Mouse (Mus musculus): Measurements from ENCODE around the gene Adcy10.

Gene Adcy10

DNA sequence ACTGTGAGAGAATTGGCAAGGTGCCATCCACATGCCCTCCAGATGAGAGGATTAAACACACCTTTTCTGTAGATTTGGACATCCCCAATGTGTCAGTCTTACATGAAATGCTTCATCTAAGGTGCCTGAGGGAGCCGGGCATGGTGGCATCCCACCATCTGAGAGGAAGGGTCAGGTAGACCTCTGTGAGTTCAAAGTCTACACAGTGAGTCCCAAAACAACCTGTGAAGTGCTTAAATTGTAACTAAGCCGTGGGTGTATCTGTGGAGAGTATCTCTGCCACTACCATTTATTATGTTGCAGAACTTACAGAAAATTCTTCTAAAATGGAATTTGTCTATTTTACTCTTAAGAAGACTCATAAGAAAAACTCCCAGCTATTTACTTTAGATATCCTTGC, 1.1 kb downstream of the Adcy10 start:
- TF ChIP-seq GATA4 (IDR thresholded peaks at IDR 0.05; ENCODE audit: insufficient replicate concordance, low read length): no peak

DNA sequence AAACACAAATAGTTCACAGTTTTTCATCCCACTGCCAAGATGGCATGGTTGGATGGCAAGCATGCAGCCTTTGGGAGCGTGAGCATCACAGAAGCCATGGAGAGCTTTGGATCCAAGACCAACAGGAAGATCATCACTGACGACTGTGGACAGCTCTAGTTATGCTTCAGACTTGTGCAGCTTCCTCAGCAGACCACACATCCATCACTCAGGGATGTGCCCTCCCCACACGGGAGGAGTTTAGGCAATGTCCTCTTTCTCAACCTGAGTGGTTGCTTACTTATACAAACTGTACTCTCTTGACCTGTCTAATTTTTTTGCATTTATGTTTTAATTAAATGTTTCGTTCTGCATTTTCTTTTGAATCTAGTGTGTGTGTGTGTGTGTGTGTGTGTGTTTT, 4.2 kb downstream of the Adcy10 start:
- TF ChIP-seq GATA4 (IDR thresholded peaks at IDR 0.05; ENCODE audit: insufficient replicate concordance, low read length): no peak

DNA sequence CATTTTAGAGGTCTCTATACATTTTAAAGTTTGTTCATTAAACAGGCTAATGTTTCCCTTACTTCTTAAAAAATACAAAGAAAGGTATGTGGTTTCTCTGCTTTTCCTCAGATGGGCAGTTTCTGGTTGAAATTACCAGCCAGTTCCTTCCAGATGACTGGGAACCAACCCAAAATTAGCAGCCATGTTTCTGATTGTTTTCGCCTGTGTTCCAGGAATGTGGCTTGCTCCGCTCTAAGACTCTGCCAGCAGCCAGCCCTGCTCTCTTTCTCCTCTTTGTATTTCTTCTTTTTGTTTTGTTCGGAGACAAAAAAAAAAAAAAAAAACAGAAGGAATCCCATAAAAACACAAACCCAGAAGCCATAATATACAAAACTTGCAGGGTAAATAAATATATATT, 13.9 kb downstream of the Adcy10 start:
- no peak for TF ChIP-seq GATA4 (IDR thresholded peaks at IDR 0.05; ENCODE audit: insufficient replicate concordance, low read length)

DNA sequence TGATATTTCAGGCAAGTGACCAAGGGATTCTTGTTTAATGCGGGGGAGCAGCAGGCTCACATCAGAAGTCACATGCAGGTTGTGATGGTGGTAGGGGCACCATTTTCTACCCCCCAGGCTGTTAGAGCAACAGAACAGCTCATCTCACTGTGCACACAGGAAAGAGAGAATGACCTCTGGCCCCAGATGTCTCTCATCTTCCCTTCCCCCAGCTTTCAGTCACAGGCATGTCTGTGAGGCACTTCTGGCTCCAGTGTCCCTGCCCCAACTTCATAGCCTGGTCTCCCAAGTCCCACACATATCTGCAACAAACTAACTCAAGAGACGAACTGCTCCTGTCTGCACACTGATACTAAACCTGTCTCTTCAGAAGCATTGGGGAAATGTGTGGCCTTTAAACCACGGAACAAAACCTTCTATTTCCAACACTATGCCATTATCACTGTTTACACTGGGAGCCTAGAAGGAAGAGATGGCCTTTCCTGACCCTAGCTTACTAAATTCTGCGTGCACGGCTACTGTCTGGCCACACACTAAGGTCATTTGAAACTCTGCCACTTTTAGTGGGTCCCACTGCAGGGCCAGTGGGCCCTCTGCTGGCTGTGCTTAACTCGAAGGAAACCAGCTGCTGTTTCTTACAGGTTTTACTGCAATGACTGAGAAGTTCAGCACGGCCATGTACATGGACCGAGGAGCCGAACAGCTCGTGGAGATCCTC, 18.5 kb downstream of the Adcy10 start:
- TF ChIP-seq GATA4 (IDR thresholded peaks at IDR 0.05; ENCODE audit: insufficient replicate concordance, low read length): peak; percentile 52; the same call in 1 of the 2 replicates

DNA sequence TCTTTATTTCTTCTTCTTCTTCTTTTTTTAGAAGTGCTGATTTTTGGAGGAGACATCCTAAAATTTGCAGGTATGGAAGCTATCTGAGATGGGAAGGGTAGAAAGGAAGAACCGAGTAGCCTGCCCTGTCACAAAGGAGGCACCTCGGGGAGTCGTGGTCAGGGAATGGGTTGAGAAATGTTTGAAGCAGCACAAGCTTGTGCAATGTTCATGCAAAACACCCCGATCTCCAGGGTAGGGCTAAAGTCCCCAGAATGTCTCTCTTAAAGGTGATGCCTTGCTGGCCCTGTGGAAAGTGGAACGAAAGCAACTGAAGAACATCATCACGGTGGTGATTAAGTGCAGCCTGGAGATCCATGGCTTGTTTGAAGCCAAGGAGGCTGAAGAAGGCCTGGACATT, 21.3 kb downstream of the Adcy10 start:
- TF ChIP-seq GATA4 (IDR thresholded peaks at IDR 0.05; ENCODE audit: insufficient replicate concordance, low read length): no peak

DNA sequence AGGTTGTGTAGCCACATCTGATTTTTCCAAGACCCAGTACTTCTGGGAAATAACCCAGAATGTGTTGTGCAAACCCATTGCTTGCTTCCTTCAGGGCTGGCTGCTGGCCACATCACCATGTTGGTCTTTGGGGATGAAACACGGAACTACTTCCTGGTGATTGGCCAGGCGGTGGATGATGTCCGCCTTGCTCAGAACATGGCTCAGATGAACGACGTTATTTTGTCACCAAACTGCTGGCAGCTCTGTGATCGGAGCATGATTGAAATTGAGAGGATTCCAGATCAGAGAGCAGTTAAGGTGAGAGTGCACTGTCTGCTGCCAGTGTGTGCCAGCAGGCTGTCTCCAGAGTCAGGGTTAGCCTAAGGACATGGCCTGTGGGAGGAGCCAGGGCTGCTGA, 25.2 kb downstream of the Adcy10 start:
- TF ChIP-seq GATA4 (IDR thresholded peaks at IDR 0.05; ENCODE audit: insufficient replicate concordance, low read length): no peak

GRCm38 (mm10) chr1:165520716-165521115, 35.7 kb downstream of the Adcy10 start:
- no peak for TF ChIP-seq GATA4 (IDR thresholded peaks at IDR 0.05; ENCODE audit: insufficient replicate concordance, low read length)

GRCm38 (mm10) chr1:165536079-165536675, 51.2 kb downstream of the Adcy10 start:
- no peak for TF ChIP-seq GATA4 (IDR thresholded peaks at IDR 0.05; ENCODE audit: insufficient replicate concordance, low read length)

DNA sequence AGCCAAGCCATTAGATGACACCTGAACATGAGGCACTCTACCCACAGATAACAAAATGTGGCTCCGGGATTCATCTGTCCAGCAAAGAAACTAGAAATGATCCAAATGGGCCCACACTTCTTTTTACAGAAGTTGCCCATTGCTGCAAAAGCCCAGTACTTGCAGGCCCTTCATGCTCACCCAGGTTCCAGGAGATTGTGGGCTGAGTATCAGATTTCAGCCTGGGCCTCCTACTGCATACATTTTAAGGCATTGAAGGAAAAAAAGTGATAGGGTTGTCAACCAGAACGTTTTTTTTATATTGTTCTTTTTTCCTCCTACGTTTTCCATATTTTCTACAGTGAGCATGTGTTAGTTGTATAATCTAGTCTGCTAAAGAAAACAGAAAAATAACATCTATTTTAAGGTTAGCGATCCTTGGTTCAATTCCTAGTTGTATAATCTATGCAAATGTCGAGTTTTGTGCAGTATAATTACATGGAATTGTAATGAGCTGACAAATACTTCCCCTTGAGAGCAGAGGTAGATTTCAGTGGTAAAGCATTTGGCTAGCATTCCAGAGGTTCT, 52.3 kb downstream of the Adcy10 start:
- TF ChIP-seq GATA4 (IDR thresholded peaks at IDR 0.05; ENCODE audit: insufficient replicate concordance, low read length): no peak

- TF ChIP-seq GATA4 (IDR thresholded peaks at IDR 0.05; ENCODE audit: insufficient replicate concordance, low read length): no peak
Observed at GRCm38 (mm10) chr1:165556711-165557110, 71.7 kb downstream of the Adcy10 start.

- no peak for TF ChIP-seq GATA4 (IDR thresholded peaks at IDR 0.05; ENCODE audit: insufficient replicate concordance, low read length)
Observed at GRCm38 (mm10) chr1:165559073-165559472, 74.1 kb downstream of the Adcy10 start.

DNA sequence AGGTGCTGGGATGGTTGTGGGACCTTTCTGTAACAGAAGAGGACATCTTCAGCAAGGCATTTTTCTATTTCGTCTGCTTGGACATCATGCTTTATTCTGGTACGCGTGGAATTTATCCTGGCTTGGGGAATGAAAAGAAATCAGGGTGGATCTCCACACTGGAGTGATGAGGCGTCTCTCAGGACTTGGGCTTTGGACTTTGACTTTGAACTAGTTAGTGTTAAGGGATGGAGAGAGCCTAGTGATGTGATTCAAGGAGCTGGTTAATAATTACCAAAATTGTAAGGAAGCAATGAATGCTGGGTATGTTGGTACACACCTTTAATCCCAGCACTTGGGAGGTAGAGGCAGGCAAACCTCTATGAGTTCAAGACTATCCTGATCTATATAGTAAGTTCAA, 80.3 kb downstream of the Adcy10 start:
- no peak for TF ChIP-seq GATA4 (IDR thresholded peaks at IDR 0.05; ENCODE audit: insufficient replicate concordance, low read length)

GRCm38 (mm10) chr1:165567466-165567865, 82.5 kb downstream of the Adcy10 start:
- no peak for TF ChIP-seq GATA4 (IDR thresholded peaks at IDR 0.05; ENCODE audit: insufficient replicate concordance, low read length)

GRCm38 (mm10) chr1:165576005-165576404, 91.0 kb downstream of the Adcy10 start:
- no peak for TF ChIP-seq GATA4 (IDR thresholded peaks at IDR 0.05; ENCODE audit: insufficient replicate concordance, low read length)

- no peak for TF ChIP-seq GATA4 (IDR thresholded peaks at IDR 0.05; ENCODE audit: insufficient replicate concordance, low read length)
Observed at GRCm38 (mm10) chr1:165576459-165577112, 91.6 kb downstream of the Adcy10 start.

- TF ChIP-seq GATA4 (IDR thresholded peaks at IDR 0.05; ENCODE audit: insufficient replicate concordance, low read length): no peak
Observed at GRCm38 (mm10) chr1:165579332-165579731, 94.3 kb downstream of the Adcy10 start.
